Mouse (Mus musculus) lung, embryonic 15.5 days (tissue): ENCODE measurements around the gene Susd6. TPM values are rescaled to one million over a fixed set of nuclear protein-coding genes. Genes with fewer than 3 reads are reported as not detected.

Experiments
- ATAC-seq: fragments of 200-750 bp; cut with Nextera tagmentation; 2 replicates; pipeline ENCODE4 v1.8.0; 2017; ENCODE audit warnings: moderate number of reproducible peaks, borderline replicate concordance; ENCODE audit not compliant: low FRiP score, low TSS enrichment; ENCODE audit errors: extremely low read depth
- H3K27ac ChIP-seq: fragments of 300-500 bp; sonication (generic); 2 replicates; pipeline ENCODE4 v1.5.1; 2015; ENCODE audit warnings: moderate library complexity, mild to moderate bottlenecking, inconsistent platforms
- H3K27me3 ChIP-seq: fragments of 300-500 bp; sonication (generic); 2 replicates; pipeline ENCODE4 v1.6.1; 2015; ENCODE audit warnings: inconsistent platforms
- H3K36me3 ChIP-seq: fragments of 300-500 bp; sonication (generic); 2 replicates; pipeline ENCODE4 v1.6.1; 2015; ENCODE audit warnings: inconsistent platforms
- H3K4me1 ChIP-seq: fragments of 300-500 bp; sonication (generic); 2 replicates; pipeline ENCODE4 v1.6.1; 2015; ENCODE audit warnings: inconsistent platforms
- H3K4me2 ChIP-seq: fragments of 300-500 bp; sonication (generic); 2 replicates; pipeline ENCODE4 v1.6.1; 2015; ENCODE audit warnings: inconsistent platforms, mild to moderate bottlenecking, moderate library complexity
- H3K4me3 ChIP-seq: fragments of 300-500 bp; sonication (generic); 2 replicates; pipeline ENCODE4 v1.5.1; 2015; ENCODE audit warnings: mild to moderate bottlenecking, inconsistent platforms
- H3K9ac ChIP-seq: fragments of 300-500 bp; sonication (generic); 2 replicates; pipeline ENCODE4 v1.6.1; 2015; ENCODE audit warnings: inconsistent platforms
- H3K9me3 ChIP-seq: fragments of 300-500 bp; sonication (generic); 2 replicates; pipeline ENCODE4 v1.6.1; 2016; ENCODE audit warnings: inconsistent platforms
- WGBS: fragments of 180-500 bp; shearing (Covaris S2); methylation state at CpG from one replicate; pipeline ENCODE4 v1.1.7; 2015; 5-methylcytosine and 5-hydroxymethylcytosine counted together
- polyA plus RNA-seq: library from polyadenylated mRNA; unstranded; fragments of >200 nt; fragmentation: Nextera tagmentation; extraction: Ambion mirVana; gene quantifications from 2 replicates; pipeline ENCODE4 v1.2.1, GENCODE M21; 2015

Gene Susd6
- polyA plus RNA-seq, 1 experiment from 2014 or later = 17.3 TPM

DNA sequence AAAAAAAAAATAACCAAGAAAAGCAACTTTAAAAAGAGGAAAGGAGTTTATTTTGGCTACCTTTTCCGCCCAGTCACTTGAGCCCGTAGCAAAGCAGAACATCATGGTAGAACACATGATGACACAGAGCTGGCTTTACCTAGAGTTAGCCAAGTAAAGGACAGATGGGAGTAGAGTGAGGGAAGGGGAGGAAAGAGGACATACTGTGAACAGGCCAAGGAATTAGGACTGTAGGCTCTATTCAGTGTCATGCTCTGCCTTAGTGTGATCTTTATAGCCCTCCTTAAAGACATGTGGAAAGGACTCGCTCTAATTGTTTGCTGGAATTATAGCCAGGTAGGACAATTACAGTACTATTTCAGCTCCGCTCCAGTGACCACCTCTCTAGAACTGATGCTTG is 74.9 kb downstream of the Susd6 start:
- Histone ChIP-seq H3K27me3 (no peaks in the 10 kb centered on the region), H3K4me1 (peaks cover 21% of the 10 kb centered on the region), H3K36me3 (peaks cover 5% of the 10 kb centered on the region; the same call in 1 of the 2 replicates), H3K9me3 (no peaks in the 10 kb centered on the region), H3K27ac (no peak overlapping the region), H3K9ac (no peak overlapping the region), H3K4me3 (no peak overlapping the region), H3K4me2 (no peak overlapping the region)
- no peak for ATAC-seq
- WGBS = 89% methylated on average over 4 of the region's 4 CpGs

DNA sequence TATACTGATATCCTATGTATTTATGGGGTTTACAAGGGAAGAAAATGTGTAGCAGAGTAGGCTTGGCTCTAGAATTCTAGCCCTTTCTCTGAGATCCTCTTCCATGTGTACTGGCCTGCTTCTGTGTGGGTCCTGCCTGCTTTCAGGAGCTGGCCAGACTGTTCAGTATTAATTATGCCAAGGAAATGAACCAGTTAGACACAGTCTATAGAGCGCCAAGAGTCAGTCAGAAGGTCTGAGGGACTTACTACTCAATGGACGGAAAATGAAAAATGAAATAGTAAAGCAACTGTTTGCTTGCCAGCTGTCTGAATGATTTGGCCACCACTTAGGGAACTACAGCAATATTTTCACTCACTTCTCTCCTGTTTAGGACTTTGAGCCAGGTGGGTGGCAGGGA is 75.7 kb downstream of the Susd6 start:
- 76% methylated on average over 2 of the region's 2 CpGs for WGBS
- Histone ChIP-seq H3K4me2 (no peak overlapping the region), H3K27ac (no peak overlapping the region)

DNA sequence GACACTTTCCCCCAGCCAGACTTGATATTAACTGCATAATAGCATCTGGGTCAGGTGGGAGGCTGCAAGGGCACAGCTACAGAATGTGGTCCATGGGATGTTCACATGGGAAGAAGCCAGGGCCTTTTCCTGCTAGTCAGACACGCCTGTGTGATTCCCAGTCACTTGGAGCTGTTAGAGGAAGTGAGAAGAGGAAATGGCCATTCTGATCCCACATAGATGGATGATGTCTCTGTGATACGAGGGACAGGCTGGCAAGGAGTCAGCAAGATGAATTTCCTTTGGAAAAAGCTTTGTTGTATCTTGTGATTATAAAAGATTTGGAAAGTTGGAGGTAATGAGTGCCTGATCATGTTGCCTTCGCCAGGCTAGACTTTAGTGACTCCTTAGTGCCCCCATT is 76.8 kb downstream of the Susd6 start:
- peaks cover 14% of the 10 kb centered on the region for H3K4me1 ChIP-seq
- H3K9ac ChIP-seq = no peak overlapping the region
- H3K9me3 ChIP-seq = no peaks in the 10 kb centered on the region
- H3K27me3 ChIP-seq = no peaks in the 10 kb centered on the region
- no peak overlapping the region for H3K27ac ChIP-seq
- peaks cover 13% of the 10 kb centered on the region; the same call in 1 of the 2 replicates for H3K36me3 ChIP-seq
- H3K4me2 ChIP-seq = no peak overlapping the region
- 43% methylated on average over 3 of the region's 3 CpGs for WGBS
- no peak overlapping the region for H3K4me3 ChIP-seq
- ATAC-seq = no peak

More for the DNA sequence above, 75.7 kb downstream of the Susd6 start:
- H3K27me3 ChIP-seq = no peaks in the 10 kb centered on the region
- no peak overlapping the region for H3K9ac ChIP-seq
- H3K36me3 ChIP-seq = peaks cover 13% of the 10 kb centered on the region; the same call in 1 of the 2 replicates
- peaks cover 21% of the 10 kb centered on the region for H3K4me1 ChIP-seq
- no peak overlapping the region for H3K4me3 ChIP-seq
- ATAC-seq = no peak
- no peaks in the 10 kb centered on the region for H3K9me3 ChIP-seq

DNA sequence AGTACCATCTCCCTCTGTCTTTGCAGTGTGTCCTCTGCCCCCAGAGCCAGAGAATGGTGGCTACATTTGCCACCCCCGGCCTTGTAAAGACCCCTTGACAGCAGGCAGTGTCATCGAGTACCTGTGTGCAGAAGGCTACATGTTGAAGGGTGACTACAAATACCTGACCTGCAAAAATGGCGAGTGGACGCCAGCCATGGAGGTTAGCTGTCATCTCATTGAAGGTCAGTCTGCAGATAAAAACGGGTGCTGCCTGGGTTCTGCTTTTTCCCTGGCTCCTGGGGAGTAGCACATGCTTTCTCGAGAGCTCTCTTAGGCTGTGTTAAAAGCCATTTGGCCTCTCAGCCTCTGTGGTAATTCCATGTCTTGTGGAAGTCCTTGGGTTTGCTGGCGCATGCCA is 78.1 kb downstream of the Susd6 start:
- Histone ChIP-seq H3K27ac (no peak overlapping the region), H3K27me3 (no peaks in the 10 kb centered on the region), H3K36me3 (peaks cover 13% of the 10 kb centered on the region; the same call in 1 of the 2 replicates), H3K9me3 (no peaks in the 10 kb centered on the region), H3K9ac (no peak overlapping the region), H3K4me3 (no peak overlapping the region), H3K4me2 (no peak overlapping the region), H3K4me1 (peaks cover 6% of the 10 kb centered on the region)
- ATAC-seq = no peak
- WGBS = 76% methylated on average over 7 of the region's 7 CpGs

DNA sequence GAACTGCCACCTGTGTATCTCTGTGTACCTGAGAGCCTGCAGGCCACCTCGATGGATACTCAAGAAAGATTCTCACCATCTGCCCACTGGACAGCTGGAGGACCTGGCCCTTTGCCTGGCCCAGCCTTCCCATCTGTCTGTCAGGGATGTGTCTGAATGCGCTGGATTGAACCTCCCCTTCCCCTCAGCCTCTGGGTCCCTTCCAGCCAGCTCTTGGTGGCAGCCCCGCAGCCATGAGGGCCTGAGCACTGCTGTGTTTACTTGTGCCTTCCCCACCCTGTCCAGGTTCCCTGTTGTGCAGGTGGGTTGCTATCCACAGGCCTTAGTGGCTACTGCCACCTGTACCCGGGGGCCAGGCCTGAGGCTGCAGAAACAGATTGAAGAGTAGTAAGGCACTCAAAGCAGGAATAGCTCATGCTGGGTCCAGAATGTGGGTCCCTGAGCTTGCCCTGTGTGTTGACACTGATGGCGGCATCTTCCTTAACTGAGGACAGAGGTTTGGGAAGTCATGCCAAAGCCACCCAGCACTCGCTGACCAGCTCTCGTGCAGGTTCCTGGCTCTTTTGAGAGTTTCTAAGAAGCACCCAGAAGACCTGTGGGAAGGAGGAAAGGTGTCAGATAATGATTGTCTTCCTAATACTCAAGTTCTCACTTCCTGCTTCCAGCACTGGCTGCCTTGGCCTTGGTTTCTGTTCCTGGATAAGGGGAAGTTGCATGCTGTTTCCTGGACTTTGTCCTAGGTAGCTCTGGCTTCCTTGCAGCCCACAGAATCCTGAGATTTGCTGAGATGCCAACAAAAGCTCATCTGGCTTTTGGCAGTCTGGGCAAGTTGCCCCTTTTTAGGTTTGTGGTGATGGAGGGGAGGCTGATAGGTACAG is 87.1 kb downstream of the Susd6 start:
- Histone ChIP-seq H3K36me3 (peaks cover 19% of the 10 kb centered on the region), H3K27ac (no peak overlapping the region), H3K9ac (no peak overlapping the region), H3K4me2 (no peak overlapping the region), H3K27me3 (no peaks in the 10 kb centered on the region), H3K4me1 (no peaks in the 10 kb centered on the region), H3K4me3 (no peak overlapping the region), H3K9me3 (no peaks in the 10 kb centered on the region)
- ATAC-seq = no peak
- 75% methylated on average over 7 of the region's 7 CpGs for WGBS

DNA sequence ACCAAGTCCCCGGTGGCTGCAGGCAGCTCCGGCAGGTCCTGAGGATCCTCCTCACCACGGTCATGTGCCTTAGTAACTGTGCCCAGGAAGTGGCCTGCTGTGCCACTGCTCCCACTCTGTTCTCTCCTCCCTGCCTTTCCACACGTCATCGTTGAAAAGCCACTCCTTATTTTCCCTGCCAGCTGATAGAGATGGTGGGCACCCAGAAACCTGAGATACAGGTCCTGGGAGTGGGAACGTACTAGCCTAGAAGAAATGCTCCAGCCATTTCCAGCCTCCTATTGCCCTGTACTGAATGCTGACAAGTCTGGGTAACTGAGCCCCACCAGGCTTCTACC is 87.8 kb downstream of the Susd6 start:
- no peaks in the 10 kb centered on the region for H3K9me3 ChIP-seq
- no peaks in the 10 kb centered on the region for H3K27me3 ChIP-seq
- ATAC-seq = no peak
- H3K4me3 ChIP-seq = no peak overlapping the region
- H3K36me3 ChIP-seq = peaks cover 19% of the 10 kb centered on the region
- no peak overlapping the region for H3K9ac ChIP-seq
- H3K4me2 ChIP-seq = no peak overlapping the region
- no peaks in the 10 kb centered on the region for H3K4me1 ChIP-seq
- 80% methylated on average over 6 of the region's 6 CpGs for WGBS
- H3K27ac ChIP-seq = no peak overlapping the region

DNA sequence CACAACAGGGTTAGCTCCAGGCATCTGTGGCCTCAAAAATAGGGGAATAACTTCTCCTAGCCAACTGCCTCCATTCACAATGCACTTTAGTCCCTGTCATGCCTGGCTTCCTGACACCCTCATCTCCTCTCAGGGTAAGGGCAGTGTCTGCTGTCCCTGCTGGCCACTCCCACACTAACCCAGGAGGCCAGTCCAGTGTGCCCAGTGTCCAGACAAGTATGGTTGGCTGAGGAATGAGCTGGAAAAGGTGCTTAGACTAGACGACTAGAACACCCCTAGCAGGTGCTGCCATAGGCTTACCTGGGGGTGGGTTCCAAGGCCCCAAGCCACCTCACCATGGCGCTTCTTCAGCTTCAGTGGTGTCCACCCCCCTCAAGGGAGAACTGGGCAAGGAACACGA is 88.3 kb downstream of the Susd6 start:
- ATAC-seq = no peak
- 72% methylated on average over 3 of the region's 3 CpGs for WGBS
- Histone ChIP-seq H3K27ac (no peak overlapping the region), H3K9ac (no peak overlapping the region), H3K4me3 (no peak overlapping the region), H3K9me3 (no peaks in the 10 kb centered on the region), H3K27me3 (no peaks in the 10 kb centered on the region), H3K36me3 (peaks cover 19% of the 10 kb centered on the region), H3K4me2 (no peak overlapping the region), H3K4me1 (peaks cover under 1% of the 10 kb centered on the region; the same call in 1 of the 2 replicates)

DNA sequence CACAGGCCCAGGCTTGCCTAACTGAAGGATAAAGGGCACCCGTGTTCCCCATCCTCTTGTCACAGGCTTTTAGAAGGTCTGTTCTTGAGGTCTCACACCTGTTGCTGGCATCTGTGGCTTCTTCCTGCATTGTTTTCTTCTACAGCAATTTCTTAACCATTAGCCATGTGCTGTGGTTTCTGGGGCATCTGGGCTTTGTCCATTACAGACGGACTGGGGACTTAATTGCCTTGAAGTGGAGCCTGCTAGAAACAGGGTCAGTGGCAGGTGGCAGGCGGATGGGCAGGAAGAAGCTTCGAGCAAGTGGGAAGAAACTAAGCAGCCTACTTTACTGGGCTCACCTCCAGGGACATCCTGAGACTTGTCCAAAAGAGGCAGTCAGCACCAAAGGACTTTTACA is 89.0 kb downstream of the Susd6 start:
- WGBS = 48% methylated on average over 4 of the region's 4 CpGs
- ATAC-seq = no peak
- Histone ChIP-seq H3K4me3 (no peak overlapping the region), H3K36me3 (peaks cover 13% of the 10 kb centered on the region), H3K27ac (0 out of 2 replicates have a peak overlapping the region, but pooled peaks have one; percentile 22), H3K9ac (no peak overlapping the region), H3K27me3 (no peaks in the 10 kb centered on the region), H3K9me3 (no peaks in the 10 kb centered on the region), H3K4me2 (no peak overlapping the region), H3K4me1 (peaks cover 6% of the 10 kb centered on the region)

DNA sequence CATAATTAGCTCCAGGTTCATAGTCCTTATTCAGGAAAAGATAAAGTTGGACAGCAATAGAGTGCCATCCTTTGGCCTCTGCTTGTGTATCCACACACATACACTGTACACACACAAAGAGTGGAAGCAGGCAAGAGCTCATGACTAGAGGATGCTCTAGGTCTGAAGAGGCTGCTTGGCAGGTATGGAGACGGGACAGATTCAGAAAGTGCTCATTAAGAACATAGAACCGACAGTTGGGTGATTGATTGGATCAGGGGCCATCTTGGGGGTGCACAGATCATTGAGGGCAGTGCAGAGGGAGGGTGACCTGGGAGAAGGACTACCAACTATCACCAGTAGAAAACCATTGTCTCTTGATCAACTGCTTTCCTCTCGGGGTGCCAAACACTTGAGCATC is 90.8 kb downstream of the Susd6 start:
- Histone ChIP-seq H3K4me1 (peaks cover 24% of the 10 kb centered on the region), H3K4me2 (no peak overlapping the region), H3K36me3 (peaks cover 6% of the 10 kb centered on the region; the same call in 1 of the 2 replicates), H3K9ac (no peak overlapping the region), H3K4me3 (no peak overlapping the region), H3K27ac (no peak overlapping the region), H3K9me3 (no peaks in the 10 kb centered on the region), H3K27me3 (no peaks in the 10 kb centered on the region)
- WGBS = 83% methylated on average over 3 of the region's 3 CpGs
- ATAC-seq = no peak

DNA sequence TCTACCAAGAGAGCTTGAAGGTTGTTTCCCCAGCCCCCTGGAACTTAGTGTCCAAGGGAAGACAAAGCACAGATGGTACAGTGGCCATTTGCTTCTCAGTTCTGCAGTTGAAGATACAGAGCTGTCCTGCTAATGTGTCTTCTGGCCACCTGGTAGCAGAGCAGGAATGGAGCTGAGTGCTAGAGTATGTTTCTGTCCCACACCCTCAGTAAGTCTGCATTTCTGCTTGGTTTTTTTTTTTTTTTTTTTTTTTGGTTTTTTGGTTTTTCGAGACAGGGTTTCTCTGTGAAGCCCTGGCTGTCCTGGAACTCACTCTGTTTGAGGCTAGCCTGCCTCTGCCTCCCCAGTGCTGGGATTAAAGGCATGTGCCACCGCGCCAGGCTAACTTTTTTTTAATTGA is 93.0 kb downstream of the Susd6 start:
- peaks cover 24% of the 10 kb centered on the region for H3K4me1 ChIP-seq
- H3K27me3 ChIP-seq = no peaks in the 10 kb centered on the region
- no peaks in the 10 kb centered on the region for H3K9me3 ChIP-seq
- no peak overlapping the region for H3K27ac ChIP-seq
- no peak overlapping the region for H3K9ac ChIP-seq
- 96% methylated on average over 3 of the region's 3 CpGs for WGBS
- H3K4me2 ChIP-seq = no peak overlapping the region
- H3K4me3 ChIP-seq = no peak overlapping the region
- ATAC-seq = no peak
- peaks cover 6% of the 10 kb centered on the region; the same call in 1 of the 2 replicates for H3K36me3 ChIP-seq

DNA sequence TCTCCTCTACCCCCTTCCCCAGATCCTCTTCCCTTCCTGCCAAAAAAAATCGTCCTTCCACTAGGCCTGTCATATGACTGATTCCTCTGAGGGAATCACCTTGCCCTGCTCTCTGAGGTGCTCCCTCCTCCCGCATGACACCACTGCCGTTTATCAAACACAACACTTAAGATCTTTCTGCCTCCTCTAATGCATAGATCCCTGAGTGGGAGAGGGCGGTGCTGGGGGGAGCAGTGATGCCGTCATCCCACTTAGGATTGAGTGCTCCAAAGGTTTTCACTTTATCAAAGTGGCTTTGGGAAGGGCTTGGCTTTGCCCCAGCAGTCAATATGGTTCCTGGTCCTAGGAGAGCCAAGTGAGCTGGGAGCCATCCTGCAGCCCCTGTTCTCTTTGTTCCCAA is 93.6 kb downstream of the Susd6 start:
- no peak overlapping the region for H3K27ac ChIP-seq
- no peaks in the 10 kb centered on the region for H3K27me3 ChIP-seq
- no peaks in the 10 kb centered on the region for H3K9me3 ChIP-seq
- H3K4me3 ChIP-seq = no peak overlapping the region
- peaks cover 3% of the 10 kb centered on the region; the same call in 1 of the 2 replicates for H3K36me3 ChIP-seq
- WGBS = 28% methylated on average over 5 of the region's 5 CpGs
- H3K4me1 ChIP-seq = peaks cover 24% of the 10 kb centered on the region
- H3K9ac ChIP-seq = no peak overlapping the region
- ATAC-seq = no peak; the same call in 1 of the 2 replicates
- H3K4me2 ChIP-seq = no peak overlapping the region
